Mouse (Mus musculus) brain, embryonic 14.5 days (tissue): Measurements from ENCODE around the gene Gpr83.

Experiments used
- CTCF ChIP-seq: fragments of 200-500 bp; IDR thresholded peaks from 2 replicates; pipeline ENCODE4 v1.5.1; 2012; ENCODE audit warnings: inconsistent platforms, mild to moderate bottlenecking, moderate library complexity, borderline replicate concordance; ENCODE audit not compliant: insufficient read depth, insufficient read length; ENCODE audit errors: extremely low read depth
- POLR2A ChIP-seq: fragments of 200-500 bp; IDR thresholded peaks from 2 replicates; pipeline ENCODE4 v1.6.1; 2012; ENCODE audit warnings: mild to moderate bottlenecking, inconsistent platforms, borderline replicate concordance; ENCODE audit not compliant: poor library complexity, insufficient read depth, insufficient read length, severe bottlenecking; ENCODE audit errors: extremely low read depth

DNA sequence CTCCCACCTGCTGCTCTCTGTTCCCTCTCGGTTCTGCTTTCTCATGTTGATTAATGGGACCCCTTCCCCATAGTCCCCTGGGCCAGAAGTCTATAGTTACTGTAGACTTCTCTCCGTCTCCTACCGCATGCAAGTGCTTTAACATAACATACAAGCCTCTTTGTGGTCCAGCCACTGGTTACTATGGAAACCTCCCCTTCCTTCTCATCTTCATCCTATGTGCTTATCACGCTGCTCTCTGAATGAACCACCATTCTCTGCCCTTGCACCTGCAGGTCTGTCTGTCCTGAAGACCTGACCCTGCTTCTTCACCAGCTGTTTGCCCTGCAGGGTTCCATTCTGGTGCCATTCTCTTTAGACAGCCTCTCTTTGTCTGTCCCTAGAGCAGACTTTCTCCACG, 50.0 kb downstream of the Gpr83 start:
- no peak for TF ChIP-seq POLR2A
- no peak for TF ChIP-seq CTCF
